Mouse (Mus musculus) adrenal gland, postnatal 36 days (tissue): ENCODE measurements around the gene Ccdc69. TPM values are rescaled to one million over a fixed set of nuclear protein-coding genes. Genes with fewer than 3 reads are reported as not detected.

ENCODE experiments used
- DNase-seq, 2 experiments: peaks; one replicate each; pipeline ENCODE4 v3.0.0; 2021; ENCODE audit warnings: mixed read lengths in 1 of 2
- total RNA-seq, 2 experiments: library from RNA; stranded (reverse); gene quantifications; 2 replicates each; pipeline ENCODE4 v1.2.3; 2021

Ccdc69 gene
- total RNA-seq, 2 experiments from 2014 or later: 7.3 to 10.0 TPM

GRCm38 (mm10) chr11:55012551-55013521 is 65.1 kb downstream of the Ccdc69 start:
- DNase-seq: peak; percentile 17 to 44

- DNase-seq: no peak
Measured at GRCm38 (mm10) chr11:55011440-55011839, 66.5 kb downstream of the Ccdc69 start.

- no peak for DNase-seq
Measured at GRCm38 (mm10) chr11:55008230-55008629, 69.7 kb downstream of the Ccdc69 start.

- DNase-seq: no peak
Measured at GRCm38 (mm10) chr11:55005684-55006083, 72.2 kb downstream of the Ccdc69 start.

GRCm38 (mm10) chr11:55004970-55005502 is 72.9 kb downstream of the Ccdc69 start:
- no peak for DNase-seq

Other genes with a start within 250 kb of the Ccdc69 start
- 10 to 100 TPM; 10.8 to 11.6 TPM for gene Lyrm7, start 217.2 kb downstream of the Ccdc69 start, total RNA-seq
- 100 to 1,000 TPM; 331 to 395 TPM for gene Hint1, start 211.7 kb downstream of the Ccdc69 start, total RNA-seq
- gene Gpx3, start 175.7 kb downstream of the Ccdc69 start, total RNA-seq: 100 to 1,000 TPM; 262 to 383 TPM
- gene Tnip1, start 115.2 kb downstream of the Ccdc69 start, total RNA-seq: 10 to 100 TPM; 66.4 to 76.0 TPM
- 100 to 1,000 TPM; 114 to 115 TPM for gene Anxa6, start 44.7 kb downstream of the Ccdc69 start, total RNA-seq
- 100 to 1,000 TPM; 220 to 225 TPM for gene Gm2a, start 20.0 kb upstream of the Ccdc69 start, total RNA-seq
- not detected for gene Slc36a3, start 73.6 kb upstream of the Ccdc69 start, total RNA-seq
- 10 to 100 TPM; 89.2 to 97.0 TPM for gene Slc36a2, start 106.9 kb upstream of the Ccdc69 start, total RNA-seq
- 10 to 100 TPM; 14.5 to 18.4 TPM for gene Slc36a1, start 126.2 kb upstream of the Ccdc69 start, total RNA-seq